9 mouse cellular contexts compared by ENCODE assay signal in the genomic region with DNA sequence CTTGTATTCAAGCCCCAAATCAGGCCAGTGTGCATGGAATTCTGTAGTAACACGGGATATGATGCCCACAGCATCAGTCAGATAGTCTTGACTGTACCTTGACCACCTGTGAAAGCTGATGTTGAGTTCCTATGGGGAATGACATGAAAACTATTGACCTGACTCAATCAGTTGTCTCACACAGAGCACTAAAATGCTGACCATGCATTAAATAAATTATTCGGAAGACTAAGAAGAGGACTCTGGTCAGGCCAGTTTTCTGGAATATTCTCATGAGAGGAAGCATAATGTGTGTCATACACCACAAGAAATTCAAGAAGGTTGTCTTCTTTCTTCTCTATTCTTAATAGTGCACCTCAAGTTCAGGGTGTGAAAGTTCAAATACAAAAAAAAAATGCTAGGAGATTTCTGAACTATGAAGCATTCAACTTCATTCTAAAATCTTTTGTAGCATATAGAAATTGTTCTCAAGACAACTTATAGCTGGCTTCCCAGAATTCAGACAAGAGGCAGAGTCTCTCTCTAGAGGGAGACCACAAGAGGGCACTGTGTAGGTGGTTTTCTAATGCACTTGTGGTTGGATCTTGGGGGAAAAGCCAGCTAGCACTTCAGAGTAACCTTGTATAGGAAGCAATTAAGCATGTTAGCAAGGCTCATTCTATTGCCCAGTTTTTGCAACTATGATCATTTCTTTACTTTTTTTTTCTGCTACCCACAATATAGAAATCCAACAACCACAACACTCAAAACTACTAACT.
A peak's percentile ranks its signal among the peaks of the same experiment; 100 is the strongest.
DNase-seq lines count a peak whose midpoint lies in the region; ATAC-seq lines count a peak whose summit lies in the region.
"Had no signal": no experiment of that assay in that cellular context is flagged by ENCODE, and none has a peak within 500 bp of the region (broad histone marks: within the 10 kb centered on the region; RNA-seq: fewer than 3 reads in every experiment).

No protein-coding gene starts in this region.

- WGBS in intestine, embryonic 16.5 days, result 51% methylated on average over 2 of the region's 2 CpGs

- H3K9me3 ChIP-seq in intestine, embryonic 16.5 days (ENCODE audit: control insufficient read depth, low read length), result no peaks in the 10 kb centered on the region
- H3K9me3 ChIP-seq: embryonic facial prominence, embryonic 12.5 days had no signal

- DNase-seq in adrenal gland, postnatal 10 days, result peak; percentile 39
- no peak for DNase-seq in adrenal gland, postnatal 4 days (ENCODE audit: low spot score in 2 of 2)
- DNase-seq in kidney, adult 8-10 months, result peak; percentile 6 to 8
- no peak for DNase-seq in kidney, adult 18-20 months
- peak; percentile 35 for DNase-seq in ES-CJ7 (ENCODE audit: low read depth, low spot score)
- DNase-seq in kidney, postnatal 4 days, result peak; percentile 28 to 41
- DNase-seq in thymus, postnatal 14 days, result no peak

- H3K4me2 ChIP-seq in intestine, embryonic 16.5 days (ENCODE audit: low read depth, low read length), result no peak overlapping the region
- H3K4me2 ChIP-seq: embryonic facial prominence, embryonic 12.5 days had no signal

- no peaks in the 10 kb centered on the region for H3K27me3 ChIP-seq in intestine, embryonic 16.5 days (replicated peaks; ENCODE audit: control insufficient read depth, insufficient read depth, low read length)
- H3K27me3 ChIP-seq: embryonic facial prominence, embryonic 12.5 days had no signal

- no peaks in the 10 kb centered on the region for H3K4me1 ChIP-seq in intestine, embryonic 16.5 days (ENCODE audit: control insufficient read depth, insufficient read depth, low read length)
- H3K4me1 ChIP-seq: embryonic facial prominence, embryonic 12.5 days had no signal

- no peak overlapping the region for H3K9ac ChIP-seq in intestine, embryonic 16.5 days (ENCODE audit: low read depth, low read length)
- H3K9ac ChIP-seq: embryonic facial prominence, embryonic 12.5 days had no signal

- no peaks in the 10 kb centered on the region for H3K36me3 ChIP-seq in intestine, embryonic 16.5 days (ENCODE audit: control insufficient read depth, insufficient read depth, low read length)
- H3K36me3 ChIP-seq: embryonic facial prominence, embryonic 12.5 days had no signal

- no peak overlapping the region for H3K27ac ChIP-seq in intestine, embryonic 16.5 days (ENCODE audit: low read length)
- H3K27ac ChIP-seq: embryonic facial prominence, embryonic 12.5 days had no signal

- no peak for ATAC-seq in intestine, embryonic 16.5 days

- H3K4me3 ChIP-seq in intestine, embryonic 16.5 days (ENCODE audit: low read length), result no peak overlapping the region
- H3K4me3 ChIP-seq: embryonic facial prominence, embryonic 12.5 days had no signal

Comparison
In these comparisons a context has a peak if more than half of its experiments do, and no peak if none do; other contexts are left out.
1. DNase-seq: peak in adrenal gland, postnatal 10 days (single experiment), kidney, adult 8-10 months (2 of 2), ES-CJ7 (single experiment) and kidney, postnatal 4 days (2 of 2); none in adrenal gland, postnatal 4 days (0 of 2), kidney, adult 18-20 months (single experiment) and thymus, postnatal 14 days (single experiment).